Mouse (Mus musculus): ENCODE data around the gene Pou2f1. TPM values are rescaled to one million over a fixed set of nuclear protein-coding genes. Genes with fewer than 3 reads are reported as not detected.

The Pou2f1 gene
- 28.8 and 32.3 TPM in 2 replicates for polyA plus RNA-seq (2016; fragmentation: Nextera tagmentation; extraction: Ambion mirVana)

GRCm38 (mm10) chr1:166002520-166003155 is at the start of gene Pou2f1:
TSS of gene Pou2f1 (minus strand) at chr1:166002678.
- Histone ChIP-seq H3K27me3 (ENCODE audit: low read depth, poor library complexity, severe bottlenecking) (no peaks in the 10 kb centered on the region), H3K4me1 (peaks cover 38% of the 10 kb centered on the region), H3K9me3 (replicated peaks) (no peaks in the 10 kb centered on the region), H3K36me3 (no peaks in the 10 kb centered on the region), H3K27ac (peak within 1 kb of the TSS; percentile 99), H3K4me3 (peak within 1 kb of the TSS; percentile 98)
- WGBS: under 1% methylated on average over 61 of the region's 61 CpGs
- peak; percentile 98 for DNase-seq (ENCODE audit: low spot score)

GRCm38 (mm10) chr1:166049046-166049827 is 46.8 kb upstream of the Pou2f1 start:
- 7% methylated on average over 11 of the region's 11 CpGs for WGBS
- Histone ChIP-seq H3K36me3 (no peaks in the 10 kb centered on the region), H3K9me3 (replicated peaks) (no peaks in the 10 kb centered on the region), H3K4me3 (peak overlapping the region; percentile 61), H3K4me1 (peaks cover 67% of the 10 kb centered on the region), H3K27ac (peak overlapping the region; percentile 85), H3K27me3 (ENCODE audit: low read depth, poor library complexity, severe bottlenecking) (peaks cover 7% of the 10 kb centered on the region; the same call in 1 of the 2 replicates)
- peak; percentile 72 for DNase-seq (ENCODE audit: low spot score)

- Histone ChIP-seq H3K9me3 (replicated peaks) (no peaks in the 10 kb centered on the region), H3K4me3 (peak overlapping the region; percentile 61), H3K27ac (peak overlapping the region; percentile 85), H3K36me3 (no peaks in the 10 kb centered on the region), H3K27me3 (ENCODE audit: low read depth, poor library complexity, severe bottlenecking) (peaks cover 7% of the 10 kb centered on the region; the same call in 1 of the 2 replicates), H3K4me1 (peaks cover 68% of the 10 kb centered on the region)
- peak; percentile 52 for DNase-seq (ENCODE audit: low spot score)
- WGBS: under 1% methylated on average over 23 of the region's 23 CpGs
Observed at GRCm38 (mm10) chr1:166048230-166048911, 45.9 kb upstream of the Pou2f1 start.

GRCm38 (mm10) chr1:166047505-166048170 is 45.2 kb upstream of the Pou2f1 start:
- H3K4me1 ChIP-seq: peaks cover 66% of the 10 kb centered on the region
- H3K27me3 ChIP-seq (ENCODE audit: low read depth, poor library complexity, severe bottlenecking): peaks cover 7% of the 10 kb centered on the region; the same call in 1 of the 2 replicates
- H3K4me3 ChIP-seq: peak overlapping the region; percentile 61
- no peaks in the 10 kb centered on the region for H3K36me3 ChIP-seq
- DNase-seq (ENCODE audit: low spot score): peak; percentile 43
- WGBS: 6% methylated on average over 25 of the region's 25 CpGs
- H3K9me3 ChIP-seq (replicated peaks): no peaks in the 10 kb centered on the region
- peak overlapping the region; percentile 85 for H3K27ac ChIP-seq

- Histone ChIP-seq H3K27ac (peak overlapping the region; percentile 82), H3K4me1 (peaks cover 75% of the 10 kb centered on the region), H3K36me3 (no peaks in the 10 kb centered on the region), H3K27me3 (ENCODE audit: low read depth, poor library complexity, severe bottlenecking) (peaks cover 7% of the 10 kb centered on the region; the same call in 1 of the 2 replicates), H3K9me3 (replicated peaks) (no peaks in the 10 kb centered on the region), H3K4me3 (peak overlapping the region; percentile 24; the same call in 1 of the 2 replicates)
- DNase-seq (ENCODE audit: low spot score): no peak
- WGBS: 39% methylated on average over 4 of the region's 4 CpGs
Observed at GRCm38 (mm10) chr1:166045894-166046197, 43.4 kb upstream of the Pou2f1 start.

- Histone ChIP-seq H3K27me3 (ENCODE audit: low read depth, poor library complexity, severe bottlenecking) (peaks cover 7% of the 10 kb centered on the region; the same call in 1 of the 2 replicates), H3K4me3 (peak overlapping the region; percentile 24), H3K27ac (peak overlapping the region; percentile 82), H3K9me3 (replicated peaks) (no peaks in the 10 kb centered on the region), H3K4me1 (peaks cover 75% of the 10 kb centered on the region), H3K36me3 (no peaks in the 10 kb centered on the region)
- WGBS: 23% methylated on average over 14 of the region's 14 CpGs
- peak; percentile 66 for DNase-seq (ENCODE audit: low spot score)
Observed at GRCm38 (mm10) chr1:166045060-166045893, 42.8 kb upstream of the Pou2f1 start.

- 77% methylated on average over 21 of the region's 21 CpGs for WGBS
- Histone ChIP-seq H3K27ac (peak overlapping the region; percentile 82), H3K27me3 (ENCODE audit: low read depth, poor library complexity, severe bottlenecking) (peaks cover 7% of the 10 kb centered on the region; the same call in 1 of the 2 replicates), H3K4me3 (no peak overlapping the region), H3K36me3 (no peaks in the 10 kb centered on the region), H3K9me3 (replicated peaks) (no peaks in the 10 kb centered on the region), H3K4me1 (peaks cover 63% of the 10 kb centered on the region)
- no peak for DNase-seq (ENCODE audit: low spot score)
Observed at GRCm38 (mm10) chr1:166043451-166044149, 41.1 kb upstream of the Pou2f1 start.

- Histone ChIP-seq H3K36me3 (no peaks in the 10 kb centered on the region), H3K9me3 (replicated peaks) (no peaks in the 10 kb centered on the region), H3K27ac (peak overlapping the region; percentile 32; the same call in 1 of the 2 replicates), H3K4me3 (no peak overlapping the region), H3K4me1 (peaks cover 42% of the 10 kb centered on the region), H3K27me3 (ENCODE audit: low read depth, poor library complexity, severe bottlenecking) (no peaks in the 10 kb centered on the region)
- WGBS: 72% methylated on average over 1 of the region's 1 CpGs
- no peak for DNase-seq (ENCODE audit: low spot score)
Observed at GRCm38 (mm10) chr1:166041501-166041900, 39.0 kb upstream of the Pou2f1 start.

- WGBS: 88% methylated on average over 2 of the region's 2 CpGs
Observed at GRCm38 (mm10) chr1:166038731-166039332, 36.4 kb upstream of the Pou2f1 start.

GRCm38 (mm10) chr1:166035045-166035444 is 32.6 kb upstream of the Pou2f1 start:
- 43% methylated on average over 5 of the region's 5 CpGs for WGBS
- Histone ChIP-seq H3K27ac (0 out of 2 replicates have a peak overlapping the region, but pooled peaks have one; percentile 25), H3K4me1 (peaks cover 12% of the 10 kb centered on the region; the same call in 1 of the 2 replicates), H3K4me3 (no peak overlapping the region), H3K36me3 (no peaks in the 10 kb centered on the region), H3K9me3 (replicated peaks) (no peaks in the 10 kb centered on the region), H3K27me3 (ENCODE audit: low read depth, poor library complexity, severe bottlenecking) (no peaks in the 10 kb centered on the region)
- DNase-seq (ENCODE audit: low spot score): no peak

More at GRCm38 (mm10) chr1:166038731-166039332, 36.4 kb upstream of the Pou2f1 start:
- H3K27me3 ChIP-seq (ENCODE audit: low read depth, poor library complexity, severe bottlenecking): no peaks in the 10 kb centered on the region
- peaks cover 27% of the 10 kb centered on the region for H3K4me1 ChIP-seq
- DNase-seq (ENCODE audit: low spot score): no peak
- H3K27ac ChIP-seq: no peak overlapping the region
- H3K9me3 ChIP-seq (replicated peaks): no peaks in the 10 kb centered on the region
- no peaks in the 10 kb centered on the region for H3K36me3 ChIP-seq
- H3K4me3 ChIP-seq: no peak overlapping the region
